26 mouse cellular contexts compared by ENCODE assay signal in the genomic region with DNA sequence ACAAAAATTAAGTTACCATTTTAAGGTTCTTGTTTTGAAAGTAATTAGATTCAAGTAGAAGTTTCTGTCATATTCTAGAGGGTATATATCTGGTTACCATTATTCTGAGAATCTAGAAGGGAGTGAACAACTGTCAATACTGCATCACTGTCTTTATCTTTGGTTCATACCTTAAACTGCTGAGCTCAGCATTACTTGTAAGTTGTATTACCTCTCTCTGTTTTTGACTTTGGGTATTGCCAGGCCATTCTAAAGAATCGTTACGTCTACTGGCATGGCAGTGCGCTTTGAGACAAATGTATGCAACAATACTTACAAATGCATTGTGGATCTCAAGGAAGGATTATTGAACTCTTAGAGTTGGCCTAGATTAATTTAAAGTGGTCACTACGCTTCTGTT.
"Had no signal": no experiment of that assay in that cellular context is flagged by ENCODE, and none has a peak within 500 bp of the region (broad histone marks: within the 10 kb centered on the region; RNA-seq: fewer than 3 reads in every experiment).

No protein-coding gene starts in this region.

- H3K27ac ChIP-seq: embryonic facial prominence, embryonic 10.5 days; embryonic facial prominence, embryonic 12.5 days; embryonic facial prominence, embryonic 13.5 days; embryonic facial prominence, embryonic 15.5 days; forebrain, embryonic 10.5 days; forebrain, embryonic 12.5 days; forebrain, embryonic 13.5 days; forebrain, embryonic 15.5 days; gastrocnemius, adult 2 months; heart, adult 2 months; heart, embryonic 10.5 days had no signal

- H3K9me3 ChIP-seq: embryonic facial prominence, embryonic 10.5 days; embryonic facial prominence, embryonic 12.5 days; embryonic facial prominence, embryonic 13.5 days; embryonic facial prominence, embryonic 15.5 days; forebrain, embryonic 10.5 days; forebrain, embryonic 12.5 days; forebrain, embryonic 13.5 days; forebrain, embryonic 15.5 days; heart, embryonic 10.5 days had no signal

- H3K4me3 ChIP-seq: embryonic facial prominence, embryonic 10.5 days; embryonic facial prominence, embryonic 12.5 days; embryonic facial prominence, embryonic 13.5 days; embryonic facial prominence, embryonic 15.5 days; erythroblast, embryonic 14.5 days; forebrain, embryonic 10.5 days; forebrain, embryonic 12.5 days; forebrain, embryonic 13.5 days; forebrain, embryonic 15.5 days; gastrocnemius, adult 2 months; heart, adult 2 months; heart, embryonic 10.5 days had no signal

- DNase-seq: cerebellum, postnatal 14 days; cerebellum, postnatal 25 days; cerebellum, postnatal 36 days; embryo, embryonic 11 days; forebrain, postnatal 0 days; gastrocnemius, adult 2 months; gastrocnemius, postnatal 10 days; gastrocnemius, postnatal 14 days; gastrocnemius, postnatal 25 days; gastrocnemius, postnatal 36 days; heart, adult 11 months; heart, adult 18-20 months; heart, adult 2 months had no signal

- ATAC-seq: forebrain, embryonic 13.5 days; forebrain, embryonic 14.5 days; forebrain, embryonic 15.5 days; forebrain, embryonic 16.5 days; forebrain, postnatal 0 days had no signal

- H3K9ac ChIP-seq: embryonic facial prominence, embryonic 12.5 days; embryonic facial prominence, embryonic 13.5 days; embryonic facial prominence, embryonic 15.5 days; forebrain, embryonic 12.5 days; forebrain, embryonic 13.5 days; forebrain, embryonic 15.5 days; forebrain, postnatal 0 days had no signal

- H3K36me3 ChIP-seq: embryonic facial prominence, embryonic 10.5 days; embryonic facial prominence, embryonic 12.5 days; embryonic facial prominence, embryonic 13.5 days; embryonic facial prominence, embryonic 15.5 days; forebrain, embryonic 10.5 days; forebrain, embryonic 12.5 days; forebrain, embryonic 15.5 days; heart, embryonic 10.5 days had no signal

- H3K27me3 ChIP-seq: embryonic facial prominence, embryonic 12.5 days; embryonic facial prominence, embryonic 13.5 days; embryonic facial prominence, embryonic 15.5 days; forebrain, embryonic 12.5 days; forebrain, embryonic 13.5 days; forebrain, embryonic 15.5 days had no signal

- H3K4me2 ChIP-seq: embryonic facial prominence, embryonic 12.5 days; embryonic facial prominence, embryonic 13.5 days; embryonic facial prominence, embryonic 15.5 days; forebrain, embryonic 12.5 days; forebrain, embryonic 13.5 days; forebrain, embryonic 15.5 days; heart, embryonic 11.5 days had no signal

- H3K4me1 ChIP-seq: embryonic facial prominence, embryonic 10.5 days; embryonic facial prominence, embryonic 12.5 days; embryonic facial prominence, embryonic 13.5 days; embryonic facial prominence, embryonic 15.5 days; forebrain, embryonic 10.5 days; forebrain, embryonic 12.5 days; forebrain, embryonic 13.5 days; forebrain, embryonic 15.5 days; heart, embryonic 10.5 days had no signal
